Mouse (Mus musculus) ES-Bruce4 (cell line): ENCODE measurements around the gene Eea1. TPM values are rescaled to one million over a fixed set of nuclear protein-coding genes. Genes with fewer than 3 reads are reported as not detected.

Experiments
- H3K27ac ChIP-seq: 2 replicates; pipeline ENCODE4 v1.5.1; 2012; ENCODE audit warnings: low read length, inconsistent platforms; ENCODE audit not compliant: insufficient read depth
- H3K27me3 ChIP-seq: 2 replicates; pipeline ENCODE4 v1.6.1; 2012; ENCODE audit warnings: mild to moderate bottlenecking, low read length, inconsistent platforms; ENCODE audit not compliant: control insufficient read depth, poor library complexity, insufficient read depth, severe bottlenecking
- H3K36me3 ChIP-seq: 2 replicates; pipeline ENCODE4 v1.6.1; 2012; ENCODE audit warnings: inconsistent platforms, mild to moderate bottlenecking, low read length, moderate library complexity; ENCODE audit not compliant: control insufficient read depth, poor library complexity, insufficient read depth, severe bottlenecking
- H3K4me1 ChIP-seq: one replicate; pipeline ENCODE4 v1.8.1; 2011; ENCODE audit warnings: low read length; ENCODE audit not compliant: control insufficient read depth, insufficient read depth
- H3K4me3 ChIP-seq: 2 replicates; pipeline ENCODE4 v1.5.1; 2011; ENCODE audit warnings: low read depth, mild to moderate bottlenecking, low read length
- H3K9ac ChIP-seq: 2 replicates; pipeline ENCODE4 v1.6.1; 2012; ENCODE audit warnings: low read depth, mild to moderate bottlenecking, inconsistent platforms; ENCODE audit not compliant: poor library complexity, severe bottlenecking
- H3K9me3 ChIP-seq: replicated peaks from 2 replicates; pipeline ENCODE4 v1.6.1; 2012; ENCODE audit warnings: mild to moderate bottlenecking, low read length, inconsistent platforms; ENCODE audit not compliant: control insufficient read depth, poor library complexity, insufficient read depth, severe bottlenecking
- CTCF ChIP-seq: IDR thresholded peaks from one replicate; pipeline ENCODE4 v1.8.1; 2011; ENCODE audit warnings: low read depth, low read length
- EP300 ChIP-seq: IDR thresholded peaks from 2 replicates; pipeline ENCODE4 v1.6.1; 2011; ENCODE audit warnings: low read depth, low read length; ENCODE audit not compliant: insufficient read depth
- POLR2A ChIP-seq: IDR thresholded peaks from one replicate; pipeline ENCODE4 v1.8.1; 2011; ENCODE audit warnings: low read length; ENCODE audit not compliant: insufficient read depth
- polyA plus RNA-seq: library from polyadenylated mRNA; stranded (reverse); fragments of >200 nt; gene quantifications from 2 replicates; pipeline ENCODE4 v1.2.4, GENCODE M21; 2011; ENCODE audit warnings: low read depth; ENCODE audit not compliant: missing spikeins, insufficient read depth, insufficient read length

Gene Eea1
- polyA plus RNA-seq, 1 experiment: 16.2 TPM

GRCm38 (mm10) chr10:95945086-95945485, 4.6 kb downstream of the Eea1 start:
- Histone ChIP-seq H3K4me3 (no peak overlapping the region), H3K27me3 (no peaks in the 10 kb centered on the region), H3K9me3 (no peaks in the 10 kb centered on the region), H3K36me3 (no peaks in the 10 kb centered on the region), H3K4me1 (no peaks in the 10 kb centered on the region), H3K9ac (no peak overlapping the region), H3K27ac (no peak overlapping the region)
- TF ChIP-seq POLR2A (no peak), EP300 (no peak), CTCF (no peak)

GRCm38 (mm10) chr10:95949410-95949809, 9.0 kb downstream of the Eea1 start:
- Histone ChIP-seq H3K4me3 (no peak overlapping the region), H3K27ac (no peak overlapping the region), H3K36me3 (no peaks in the 10 kb centered on the region), H3K4me1 (no peaks in the 10 kb centered on the region), H3K9me3 (no peaks in the 10 kb centered on the region), H3K9ac (no peak overlapping the region), H3K27me3 (no peaks in the 10 kb centered on the region)
- TF ChIP-seq CTCF (no peak), POLR2A (no peak), EP300 (no peak)

- no peak overlapping the region for H3K27ac ChIP-seq
- TF ChIP-seq EP300: no peak
- TF ChIP-seq POLR2A: no peak
- no peak for TF ChIP-seq CTCF
- H3K4me1 ChIP-seq: no peaks in the 10 kb centered on the region
- H3K9me3 ChIP-seq: no peaks in the 10 kb centered on the region
- H3K4me3 ChIP-seq: no peak overlapping the region
- no peak overlapping the region for H3K9ac ChIP-seq
- H3K36me3 ChIP-seq: no peaks in the 10 kb centered on the region
- H3K27me3 ChIP-seq: no peaks in the 10 kb centered on the region
Measured at GRCm38 (mm10) chr10:95950194-95950593, 9.7 kb downstream of the Eea1 start.

GRCm38 (mm10) chr10:95950797-95951196, 10.3 kb downstream of the Eea1 start:
- Histone ChIP-seq H3K27ac (no peak overlapping the region), H3K4me1 (no peaks in the 10 kb centered on the region), H3K9ac (no peak overlapping the region), H3K9me3 (no peaks in the 10 kb centered on the region), H3K36me3 (no peaks in the 10 kb centered on the region), H3K4me3 (no peak overlapping the region), H3K27me3 (no peaks in the 10 kb centered on the region)
- TF ChIP-seq EP300 (no peak), CTCF (no peak), POLR2A (no peak)

- H3K27ac ChIP-seq: no peak overlapping the region
- no peak for TF ChIP-seq CTCF
- no peak for TF ChIP-seq POLR2A
- no peak for TF ChIP-seq EP300
- no peaks in the 10 kb centered on the region for H3K36me3 ChIP-seq
- H3K9ac ChIP-seq: no peak overlapping the region
- H3K9me3 ChIP-seq: no peaks in the 10 kb centered on the region
- no peaks in the 10 kb centered on the region for H3K4me1 ChIP-seq
- no peak overlapping the region for H3K4me3 ChIP-seq
- H3K27me3 ChIP-seq: no peaks in the 10 kb centered on the region
Measured at GRCm38 (mm10) chr10:95951346-95951745, 10.9 kb downstream of the Eea1 start.

GRCm38 (mm10) chr10:95956629-95957028, 16.2 kb downstream of the Eea1 start:
- Histone ChIP-seq H3K4me3 (no peak overlapping the region), H3K36me3 (no peaks in the 10 kb centered on the region), H3K9me3 (no peaks in the 10 kb centered on the region), H3K27me3 (no peaks in the 10 kb centered on the region), H3K27ac (no peak overlapping the region), H3K4me1 (no peaks in the 10 kb centered on the region), H3K9ac (no peak overlapping the region)
- TF ChIP-seq POLR2A: no peak
- TF ChIP-seq CTCF: no peak
- TF ChIP-seq EP300: no peak
